Mouse (Mus musculus) cortical plate, adult 2 months (tissue): Measurements from ENCODE around the gene Serpina3k. TPM values are rescaled to one million over a fixed set of nuclear protein-coding genes. Genes with fewer than 3 reads are reported as not detected.
"Not testable (repeated sequence)": the region's sequence is repeated elsewhere in the genome, so short reads cannot be mapped to it uniquely, and the experiment has no call there.

Experiments used
- H3K27ac ChIP-seq: fragments of 200-500 bp; 2 replicates; pipeline ENCODE4 v1.5.1; 2012; ENCODE audit warnings: low read length, control low read depth, inconsistent platforms; ENCODE audit not compliant: insufficient read depth
- H3K4me1 ChIP-seq: fragments of 200-500 bp; 2 replicates; pipeline ENCODE4 v1.6.1; 2011; ENCODE audit warnings: low read length; ENCODE audit not compliant: control insufficient read depth, insufficient read depth
- H3K4me3 ChIP-seq: fragments of 200-500 bp; 2 replicates; pipeline ENCODE4 v1.5.1; 2011; ENCODE audit warnings: mild to moderate bottlenecking, low read length, control low read depth; ENCODE audit not compliant: insufficient read depth
- CTCF ChIP-seq: fragments of 200-500 bp; IDR thresholded peaks from 2 replicates; pipeline ENCODE4 v1.5.1; 2011; ENCODE audit warnings: mild to moderate bottlenecking, control low read depth, low read length; ENCODE audit not compliant: insufficient read depth; ENCODE audit errors: extremely low read depth
- POLR2A ChIP-seq: fragments of 200-500 bp; IDR thresholded peaks from 2 replicates; pipeline ENCODE4 v1.6.1; 2011; ENCODE audit warnings: mild to moderate bottlenecking, low read length, control low read depth; ENCODE audit not compliant: insufficient read depth; ENCODE audit errors: extremely low read depth
- polyA plus RNA-seq: library from polyadenylated mRNA; depleted of rRNA; stranded (reverse); fragments of >200 nt; gene quantifications from 2 replicates; pipeline ENCODE4 v1.2.3, GENCODE M21; 2012; rRNA removed

Serpina3k gene
- not detected in 2 replicates for polyA plus RNA-seq

- not testable (repeated sequence) for H3K4me3 ChIP-seq, H3K27ac ChIP-seq, H3K4me1 ChIP-seq
These were observed at the start of gene Serpina3k, which contains the start of gene Serpina3m for GRCm38 (mm10) chr12:104338226-104338625. Gene Serpina3k, plus strand, starts transcription at chr12:104338486. Gene Serpina3m, plus strand, starts transcription at chr12:104338486.

DNA sequence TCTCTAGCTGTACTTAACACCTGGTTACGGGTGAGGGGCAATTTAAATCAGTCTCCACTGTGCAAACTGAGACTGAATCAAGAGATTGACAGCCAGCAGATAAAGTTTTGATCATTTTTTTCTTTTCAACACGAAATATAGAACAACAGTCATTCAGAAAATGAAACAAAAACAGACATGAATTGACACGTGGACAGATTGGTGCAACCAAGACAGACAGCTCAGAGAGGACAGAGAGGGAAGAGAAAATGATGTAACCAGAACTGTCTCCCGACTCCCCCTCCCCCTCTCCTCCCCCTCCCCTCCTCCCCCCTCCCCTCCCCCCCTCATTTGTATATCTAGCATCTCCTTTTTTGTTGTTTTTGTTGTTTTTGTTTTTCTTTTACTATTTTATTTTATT lies 48.4 kb upstream of the Serpina3k start:
- Histone ChIP-seq H3K4me3 (no peak overlapping the region), H3K4me1 (no peaks in the 10 kb centered on the region), H3K27ac (no peak overlapping the region)
- TF ChIP-seq POLR2A (no peak), CTCF (no peak)

DNA sequence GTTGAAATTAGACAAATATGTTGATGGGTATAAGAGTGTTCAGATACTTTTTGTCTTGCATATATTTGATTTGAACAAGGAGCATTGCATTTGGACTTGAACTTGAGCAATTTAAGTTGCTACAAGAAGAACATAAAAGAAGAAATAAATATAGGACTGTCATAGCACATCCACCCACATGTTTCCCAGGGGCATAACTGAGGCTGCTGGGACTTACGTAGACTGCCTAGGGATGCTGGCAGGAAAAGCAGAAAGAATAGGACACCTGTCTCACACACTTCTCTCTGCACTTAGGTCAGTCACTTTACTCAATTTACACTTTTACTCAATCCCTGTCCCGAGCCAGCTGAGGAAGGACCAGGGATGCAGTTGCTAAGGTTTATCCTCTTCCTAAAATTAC lies 44.3 kb upstream of the Serpina3k start:
- Histone ChIP-seq H3K4me1 (no peaks in the 10 kb centered on the region; the same call in 1 of the 2 replicates), H3K4me3 (no peak overlapping the region), H3K27ac (no peak overlapping the region)
- TF ChIP-seq CTCF (no peak), POLR2A (no peak)

GRCm38 (mm10) chr12:104298049-104298448 lies 40.2 kb upstream of the Serpina3k start:
- H3K4me1 ChIP-seq = no peaks in the 10 kb centered on the region; the same call in 1 of the 2 replicates
- TF ChIP-seq POLR2A = no peak
- no peak for TF ChIP-seq CTCF
- H3K27ac ChIP-seq = no peak overlapping the region
- no peak overlapping the region for H3K4me3 ChIP-seq

GRCm38 (mm10) chr12:104305991-104306390 lies 32.3 kb upstream of the Serpina3k start:
- TF ChIP-seq POLR2A = no peak
- no peak for TF ChIP-seq CTCF
- Histone ChIP-seq H3K4me3 (no peak overlapping the region), H3K4me1 (no peaks in the 10 kb centered on the region), H3K27ac (no peak overlapping the region)

DNA sequence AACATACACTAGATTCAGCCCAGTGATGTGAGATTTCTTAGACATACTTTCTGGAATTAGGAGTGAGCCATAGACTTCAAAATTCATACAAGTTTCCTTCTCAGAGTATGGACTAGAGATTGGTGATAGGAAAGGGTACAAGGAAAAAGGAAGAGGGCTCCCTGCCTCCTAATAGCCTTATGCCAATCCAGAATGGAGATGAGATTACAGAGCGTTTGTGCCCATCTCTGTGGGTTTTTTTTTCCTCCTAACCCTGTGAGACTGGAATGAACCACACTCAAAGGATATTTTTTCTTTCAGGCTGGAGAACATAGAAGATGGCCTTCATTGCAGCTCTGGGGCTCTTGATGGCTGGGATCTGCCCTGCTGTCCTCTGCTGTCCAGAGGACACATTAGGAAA lies 24.0 kb upstream of the Serpina3k start, which contains the start of gene Serpina3j:
Gene Serpina3j, plus strand, starts transcription at position 301 of the 400 bp plus-strand sequence.
- no peak within 1 kb of the TSS for H3K4me3 ChIP-seq
- TF ChIP-seq POLR2A (no peak), CTCF (no peak)
- H3K27ac ChIP-seq = no peak within 1 kb of the TSS

DNA sequence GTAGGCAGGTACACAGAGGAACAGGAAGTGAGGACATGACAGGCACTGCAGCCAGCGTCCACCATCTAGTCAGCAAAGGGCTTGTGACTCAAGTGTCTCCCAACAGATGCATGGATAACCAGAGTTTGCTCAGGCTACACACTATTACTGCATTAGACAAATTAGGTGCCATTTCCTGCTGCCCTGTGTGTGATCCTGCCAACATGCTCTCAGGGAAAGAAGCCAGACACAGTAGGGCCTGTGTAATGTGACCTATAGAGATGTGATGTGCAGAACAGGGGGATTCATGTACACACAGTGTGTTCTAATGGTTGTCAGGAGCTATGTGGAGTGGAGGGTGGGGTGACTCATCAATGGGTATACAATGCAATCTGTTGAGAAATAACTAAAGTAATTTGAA lies 15.8 kb upstream of the Serpina3k start:
- no peak overlapping the region for H3K27ac ChIP-seq
- TF ChIP-seq CTCF (no peak), POLR2A (no peak)
- no peaks in the 10 kb centered on the region for H3K4me1 ChIP-seq
- no peak overlapping the region for H3K4me3 ChIP-seq

More for the DNA sequence above, 24.0 kb upstream of the Serpina3k start, which contains the start of gene Serpina3j:
- H3K4me1 ChIP-seq = no peaks in the 10 kb centered on the region

DNA sequence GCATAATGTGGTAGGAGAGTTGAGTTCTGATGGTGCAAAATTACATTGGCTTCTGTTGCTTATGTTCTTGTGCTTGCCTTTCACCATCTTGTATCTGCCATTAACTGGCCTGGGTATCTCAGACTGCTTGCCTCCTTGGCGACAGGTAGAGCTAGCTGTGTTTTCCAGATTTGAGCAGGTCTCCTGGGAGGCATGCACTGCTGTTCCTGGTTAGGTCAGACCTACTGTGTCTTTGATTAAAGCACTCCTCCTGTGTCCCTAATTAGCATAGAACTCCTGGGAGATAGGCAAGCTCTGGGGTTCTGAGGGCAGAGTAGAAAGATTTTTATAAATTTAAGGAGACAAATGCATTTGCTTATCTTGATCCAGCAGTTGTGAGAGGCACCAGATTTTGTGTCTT lies 6.6 kb upstream of the Serpina3k start:
- H3K4me1 ChIP-seq = no peaks in the 10 kb centered on the region
- no peak overlapping the region for H3K27ac ChIP-seq
- no peak for TF ChIP-seq CTCF
- TF ChIP-seq POLR2A = no peak
- H3K4me3 ChIP-seq = no peak overlapping the region

DNA sequence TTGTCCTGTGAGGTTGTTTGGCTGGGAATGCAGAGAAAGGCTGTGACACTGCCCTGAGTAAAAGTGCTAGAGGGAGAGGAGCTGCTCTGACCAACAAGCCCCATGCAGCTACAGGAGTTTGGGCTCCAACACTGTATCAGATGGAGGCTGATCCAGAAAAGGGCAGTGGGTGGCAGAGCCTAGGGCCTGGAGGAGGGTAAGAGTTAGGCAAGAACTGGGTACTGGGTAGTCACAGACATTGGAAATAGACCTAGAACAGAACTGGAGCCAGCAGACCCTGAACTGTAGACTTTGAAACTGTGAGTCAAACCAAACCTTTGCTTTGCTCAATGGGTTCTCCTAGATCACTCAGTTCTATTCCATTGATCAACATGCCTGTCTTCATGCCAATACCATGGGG lies 1.4 kb upstream of the Serpina3k start:
- H3K4me3 ChIP-seq, H3K4me1 ChIP-seq, H3K27ac ChIP-seq: not testable (repeated sequence)

GRCm38 (mm10) chr12:104338705-104339104 lies 419 bp downstream of the Serpina3k start:
- Histone ChIP-seq H3K4me3 (no peak overlapping the region), H3K4me1 (no peaks in the 10 kb centered on the region), H3K27ac (no peak overlapping the region)
- TF ChIP-seq CTCF = no peak
- no peak for TF ChIP-seq POLR2A

GRCm38 (mm10) chr12:104342489-104342888 lies 4.2 kb downstream of the Serpina3k start:
- H3K4me1 ChIP-seq, H3K4me3 ChIP-seq, H3K27ac ChIP-seq: not testable (repeated sequence)

DNA sequence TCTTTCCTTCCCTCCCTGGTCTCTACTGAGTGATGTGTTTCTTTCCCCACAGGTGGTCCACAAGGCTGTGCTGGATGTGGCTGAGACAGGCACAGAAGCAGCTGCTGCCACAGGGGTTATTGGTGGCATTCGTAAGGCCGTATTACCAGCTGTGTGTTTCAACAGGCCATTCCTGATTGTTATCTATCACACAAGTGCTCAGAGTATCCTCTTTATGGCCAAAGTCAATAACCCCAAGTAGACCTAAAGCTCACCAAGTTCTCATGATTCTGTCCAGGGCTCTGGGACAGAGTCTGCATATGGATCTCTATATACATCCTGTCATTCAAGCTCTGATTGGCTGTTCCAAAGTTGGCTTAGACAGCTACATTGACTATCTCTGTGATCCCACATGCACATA lies 6.9 kb downstream of the Serpina3k start:
- Histone ChIP-seq H3K4me1 (no peaks in the 10 kb centered on the region), H3K4me3 (no peak overlapping the region), H3K27ac (no peak overlapping the region)
- TF ChIP-seq POLR2A = no peak
- no peak for TF ChIP-seq CTCF
